Mouse (Mus musculus) Patski (cell line): Measurements from ENCODE around the gene Spindoc. TPM values are rescaled to one million over a fixed set of nuclear protein-coding genes. Genes with fewer than 3 reads are reported as not detected.

Experiments
- ATAC-seq: fragments of 100-300 bp; one replicate; pipeline ENCODE4 v1.8.0; 2021
- CTCF ChIA-PET: fragments of 350-600 bp; sonication (Branson Sonifier 250); formaldehyde crosslinking; loops from one replicate; lab custom pipeline; 2022; ENCODE audit warnings: inconsistent platforms; lab: Charles Lee
- POLR2A ChIA-PET: fragments of 350-600 bp; sonication (Branson Sonifier 250); formaldehyde crosslinking; loops from one replicate; lab custom pipeline; 2022; ENCODE audit warnings: antibody characterized with exemption, inconsistent platforms; lab: Charles Lee
- DNase-seq: peaks from one replicate; pipeline ENCODE4 v3.0.0-alpha.2; 2011; ENCODE audit warnings: low read depth, low spot score
- H3K27me3 ChIP-seq: fragments of 371-371 bp; one replicate; pipeline ENCODE4 v1.5.1; 2021
- CTCF ChIP-seq: fragments of 100-300 bp; IDR thresholded peaks from one replicate; pipeline ENCODE4 v1.5.1; 2021
- in situ Hi-C: fragments of 300-500 bp; cut with MboI; formaldehyde crosslinking; loops from 3 replicates; pipeline ENCODE4 v1.11.1; 2018; ENCODE audit warnings: low pct_unique_long_range_greater_than_20kb, mixed read lengths
- polyA plus RNA-seq: library from polyadenylated mRNA; unstranded; gene quantifications from one replicate; pipeline ENCODE4 v1.2.3, GENCODE M21; 2021

Gene Spindoc
- polyA plus RNA-seq, 1 experiment from 2014 or later = 32.7 TPM

DNA sequence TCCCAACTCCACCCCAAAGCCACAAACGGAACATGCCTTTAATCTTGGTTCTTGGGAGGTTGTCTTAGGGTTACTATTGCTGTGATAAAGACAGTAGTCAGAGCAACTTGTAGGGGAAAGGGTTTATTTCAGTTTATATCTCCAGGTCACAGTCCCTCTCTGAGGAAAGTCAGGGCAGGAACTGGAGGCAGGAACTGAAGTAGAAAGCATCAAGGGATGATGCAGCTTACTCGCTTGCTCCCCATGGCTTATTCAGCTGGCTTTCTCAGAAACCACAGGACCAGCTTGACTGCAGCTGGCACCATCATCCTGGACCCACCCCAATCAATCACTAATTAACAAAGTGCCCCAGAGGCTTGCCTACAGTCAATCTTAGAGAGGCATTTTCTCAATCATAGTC lies 69.1 kb downstream of the Spindoc start:
- TF ChIP-seq CTCF = no peak
- ATAC-seq (no peak), DNase-seq (no peak)
- in situ Hi-C loops = no loop called here
- ChIA-PET POLR2A (interaction anchor here (0.6 kb wide), 1 partner anchor 26 kb away, joined by 3 read pairs; no protein-coding TSS in a partner anchor), CTCF (no interaction called here)
- H3K27me3 ChIP-seq = no peaks in the 10 kb centered on the region

DNA sequence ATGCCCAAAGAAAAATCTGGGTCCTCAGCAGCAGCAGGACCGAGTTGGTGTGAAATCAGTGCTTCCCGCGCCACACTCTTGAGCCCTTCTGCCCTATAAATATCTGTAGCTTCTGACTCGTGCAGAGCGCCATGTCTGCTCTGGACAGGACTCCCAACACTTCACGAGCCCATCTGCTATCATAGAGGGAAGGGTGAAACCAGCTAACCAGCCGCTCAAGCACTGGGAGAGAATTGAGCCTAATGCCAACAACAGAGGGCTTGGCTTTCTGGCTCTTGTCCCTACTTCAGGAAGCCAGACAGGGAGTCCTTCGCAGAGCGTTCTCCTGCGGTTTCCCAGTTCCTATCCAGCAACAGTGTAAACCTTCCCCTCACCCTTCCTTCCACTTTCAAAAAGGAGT lies 71.5 kb downstream of the Spindoc start:
- no peak for TF ChIP-seq CTCF
- CTCF ChIA-PET = interaction anchor here (1.4 kb wide), 1 partner anchor 9 kb away, joined by 5 read pairs; no protein-coding TSS in a partner anchor
- POLR2A ChIA-PET = interaction anchor here (0.8 kb wide), 1 partner anchor 27 kb away, joined by 3 read pairs; no protein-coding TSS in a partner anchor
- H3K27me3 ChIP-seq = no peaks in the 10 kb centered on the region
- no peak for DNase-seq
- in situ Hi-C loops = no loop called here
- no peak for ATAC-seq

DNA sequence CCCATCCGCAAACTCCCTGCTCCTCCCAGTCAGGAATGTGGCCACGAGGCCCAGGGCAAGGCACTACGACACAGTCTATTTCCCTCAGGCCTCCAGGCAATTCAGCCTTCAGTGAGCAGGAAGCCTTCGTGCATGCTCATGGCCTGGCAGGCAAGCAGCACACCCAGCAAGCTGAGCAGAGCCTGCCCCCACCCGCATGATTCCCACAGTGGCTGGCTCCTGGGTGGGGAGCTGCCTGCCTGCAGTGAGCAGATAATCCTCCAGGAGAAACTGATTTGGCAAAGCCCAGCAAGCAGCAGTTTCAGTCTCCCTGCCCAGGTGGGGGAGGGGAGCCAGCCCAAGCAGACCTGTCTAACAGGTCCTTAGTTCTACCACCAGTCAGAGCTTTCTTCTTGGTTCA lies 72.1 kb downstream of the Spindoc start:
- CTCF ChIA-PET = interaction anchor here (1.4 kb wide), 1 partner anchor 9 kb away, joined by 5 read pairs; no protein-coding TSS in a partner anchor
- no peaks in the 10 kb centered on the region for H3K27me3 ChIP-seq
- peak; percentile 19 for TF ChIP-seq CTCF
- ATAC-seq (peak; percentile 95), DNase-seq (peak; percentile 84)
- POLR2A ChIA-PET = interaction anchor here (0.8 kb wide), 1 partner anchor 28 kb away, joined by 3 read pairs; no protein-coding TSS in a partner anchor
- in situ Hi-C loops = no loop called here

DNA sequence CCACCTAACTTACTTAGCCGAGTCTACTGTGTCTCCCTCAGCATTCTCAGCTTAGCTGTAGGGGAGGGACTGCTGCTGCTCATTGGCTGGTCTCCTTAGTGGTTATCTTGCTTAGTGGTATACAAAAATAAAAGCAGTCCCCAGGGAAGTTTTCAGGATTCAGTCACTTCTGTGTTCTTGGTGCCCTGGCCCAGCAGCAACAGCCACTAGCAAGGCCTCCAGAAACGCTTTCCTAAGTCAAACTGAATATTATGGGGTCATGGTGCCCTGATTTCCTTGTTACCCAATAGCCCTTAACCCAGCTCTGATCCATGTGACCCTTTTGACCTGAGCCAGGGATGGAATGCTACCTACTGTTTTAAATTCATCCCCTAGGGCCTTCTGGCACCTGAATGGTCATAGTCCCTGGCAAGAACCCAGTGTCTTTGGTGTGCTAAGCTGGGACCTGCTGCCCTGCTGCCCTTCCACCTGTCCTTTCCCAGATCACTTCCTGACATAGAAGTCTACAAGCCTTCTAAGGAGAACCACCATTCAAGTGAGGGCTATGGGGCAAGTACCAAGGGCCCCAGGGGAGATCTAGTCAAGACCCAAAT lies 73.0 kb downstream of the Spindoc start:
- no peaks in the 10 kb centered on the region for H3K27me3 ChIP-seq
- ATAC-seq (no peak), DNase-seq (no peak)
- POLR2A ChIA-PET = no interaction called here
- in situ Hi-C loops = no loop called here
- CTCF ChIA-PET = interaction anchor here (1.4 to 1.7 kb wide), 2 partner anchors 8 to 252 kb away, joined by 3 to 5 read pairs; no protein-coding TSS in a partner anchor
- no peak for TF ChIP-seq CTCF

DNA sequence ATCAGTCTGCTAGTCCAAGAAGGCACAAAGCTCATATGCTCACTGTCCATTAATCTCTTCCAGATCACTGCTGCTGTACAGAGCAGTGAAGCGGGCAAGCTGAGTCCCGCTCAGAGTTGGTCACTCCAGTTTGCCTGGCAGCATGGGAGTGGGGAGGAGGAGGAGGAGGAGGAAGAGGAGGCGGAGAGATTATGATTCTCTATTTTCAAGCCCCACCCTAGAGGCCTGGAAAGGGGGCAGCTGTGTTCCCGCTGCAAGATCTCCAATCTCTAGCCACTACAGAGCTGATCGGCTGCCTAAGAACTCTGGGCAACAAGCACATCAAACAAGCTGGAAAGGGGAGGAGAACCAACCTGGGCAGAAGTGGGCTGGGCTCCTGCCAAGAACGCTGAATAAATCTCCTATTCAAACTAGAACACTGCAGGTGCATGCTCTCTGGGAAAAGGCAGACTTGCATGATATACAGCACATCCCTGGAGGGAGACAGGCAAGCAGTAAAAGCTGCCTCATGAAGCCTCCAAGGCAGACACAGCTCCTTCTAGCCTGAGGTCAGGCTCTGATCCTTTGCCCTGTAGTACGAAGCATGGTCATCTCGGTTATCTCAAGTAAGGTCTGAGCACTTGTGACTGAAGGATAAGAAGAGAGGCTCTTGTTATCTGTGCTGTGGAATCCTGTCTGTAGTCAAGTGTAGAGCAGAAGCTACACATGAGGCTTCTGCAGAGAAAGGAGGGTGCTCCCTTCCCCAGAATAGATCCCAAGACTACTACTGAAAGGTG lies 74.6 kb downstream of the Spindoc start:
- DNase-seq (no peak), ATAC-seq (no peak)
- no peak for TF ChIP-seq CTCF
- ChIA-PET POLR2A (interaction anchor here (1.1 to 1.7 kb wide), 4 partner anchors 8 to 34 kb away, joined by 3 to 5 read pairs (median 4); partner anchors contain the start of gene Mark2), CTCF (interaction anchor here (1.0 to 1.9 kb wide), 5 partner anchors 14 to 250 kb away, joined by 3 to 4 read pairs (median 3); no protein-coding TSS in a partner anchor)
- no peaks in the 10 kb centered on the region for H3K27me3 ChIP-seq
- in situ Hi-C loops = no loop called here

DNA sequence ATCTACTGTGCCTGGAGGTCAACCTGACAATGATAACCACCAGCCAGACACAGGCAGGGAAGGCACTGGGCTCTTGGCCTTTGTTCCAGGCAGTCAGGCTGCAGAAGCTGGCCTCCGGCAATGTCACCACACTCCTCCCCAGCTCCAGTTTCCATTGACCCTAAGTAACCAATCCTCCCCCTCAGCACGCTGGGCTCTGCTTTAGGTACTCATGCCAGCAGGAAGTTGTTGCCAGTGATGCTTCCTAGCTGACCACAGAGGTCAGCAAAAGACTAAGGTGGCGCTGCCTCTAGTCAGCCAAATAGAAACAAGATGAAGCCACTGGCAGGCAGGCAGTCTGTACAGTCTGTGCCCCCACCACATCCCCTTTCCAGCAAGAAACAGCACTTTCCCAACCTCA lies 75.8 kb downstream of the Spindoc start:
- TF ChIP-seq CTCF = no peak
- ChIA-PET POLR2A (interaction anchor here (0.6 to 1.7 kb wide), 6 partner anchors 9 to 182 kb away, joined by 3 to 5 read pairs (median 4); partner anchors contain the start of gene Mark2), CTCF (interaction anchor here (0.8 to 1.8 kb wide), 4 partner anchors 9 to 27 kb away, joined by 3 to 5 read pairs (median 3); no protein-coding TSS in a partner anchor)
- DNase-seq = no peak
- H3K27me3 ChIP-seq = no peaks in the 10 kb centered on the region
- in situ Hi-C loops = no loop called here
- no peak for ATAC-seq

DNA sequence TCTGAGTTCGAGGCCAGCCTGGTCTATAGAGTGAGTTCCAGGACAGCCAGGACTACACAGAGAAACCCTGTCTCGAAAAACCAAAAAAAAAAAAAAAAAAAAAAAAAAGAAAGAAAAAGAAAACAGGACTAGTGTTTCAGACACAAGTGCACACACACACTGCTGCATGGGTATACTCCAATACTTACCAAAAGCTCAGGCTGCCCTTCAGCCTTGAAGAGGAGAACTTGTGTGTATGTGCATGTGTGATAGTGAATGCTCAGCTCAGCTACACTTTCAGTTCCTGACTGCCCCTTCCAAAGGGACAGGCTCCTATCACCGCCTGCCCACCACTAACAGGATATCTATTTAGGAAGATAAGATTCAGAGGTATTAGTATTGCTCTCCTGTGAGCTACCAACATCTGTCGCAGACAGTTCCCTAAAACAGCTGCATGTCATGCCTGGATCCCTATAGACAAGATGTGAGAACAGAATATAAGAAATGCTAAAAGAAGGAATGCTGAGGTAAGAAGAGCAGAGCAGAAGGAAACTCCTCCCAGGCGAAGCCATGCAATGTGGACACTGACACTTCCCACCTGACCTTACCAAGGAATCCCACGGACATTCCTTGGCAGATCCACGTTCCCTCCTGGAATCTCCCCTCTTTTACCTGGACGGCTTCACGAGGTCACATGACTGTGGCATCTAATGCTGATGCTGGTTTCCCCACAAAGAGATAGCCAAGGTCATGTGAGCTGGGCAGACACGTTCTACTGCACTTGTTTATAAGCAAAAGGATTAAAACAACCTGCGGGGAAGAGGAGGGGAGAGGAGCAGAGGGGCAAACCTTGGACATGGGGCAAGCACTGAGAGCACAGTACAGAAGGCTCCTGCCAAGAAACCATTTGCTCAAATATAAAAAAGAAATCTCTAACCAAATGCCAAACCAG lies 77.1 kb downstream of the Spindoc start:
- in situ Hi-C loops = no loop called here
- POLR2A ChIA-PET = interaction anchor here (1.1 kb wide), 1 partner anchor 26 kb away, joined by 4 read pairs; no protein-coding TSS in a partner anchor
- no peak for TF ChIP-seq CTCF
- CTCF ChIA-PET = interaction anchor here (1.1 to 1.8 kb wide), 4 partner anchors 13 to 113 kb away, joined by 3 to 6 read pairs (median 4); partner anchors contain the start of gene Naa40
- no peaks in the 10 kb centered on the region for H3K27me3 ChIP-seq
- DNase-seq (no peak), ATAC-seq (no peak)

DNA sequence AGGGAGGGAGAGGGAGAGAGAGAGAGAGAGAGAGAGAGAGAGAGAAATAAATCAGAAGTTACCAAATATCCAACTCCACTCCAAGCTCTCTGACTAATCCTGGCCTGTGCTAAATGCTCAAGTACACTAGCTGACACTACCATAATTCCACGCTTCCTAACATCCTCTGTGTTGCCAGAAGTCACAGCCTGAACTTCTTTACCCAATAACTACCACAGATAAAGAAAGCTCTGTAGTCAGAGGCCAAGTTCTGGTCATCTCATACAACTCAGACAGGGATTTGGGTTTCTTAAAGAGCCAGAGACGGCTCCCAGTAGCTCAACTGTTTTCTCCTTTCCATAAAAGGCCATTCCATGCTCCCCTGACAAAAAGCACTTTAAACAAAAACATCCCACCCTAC lies 78.0 kb downstream of the Spindoc start:
- TF ChIP-seq CTCF = no peak
- no peak for ATAC-seq
- POLR2A ChIA-PET = no interaction called here
- in situ Hi-C loops = no loop called here
- no peak for DNase-seq
- CTCF ChIA-PET = interaction anchor here (1.7 to 1.8 kb wide), 2 partner anchors 12 to 31 kb away, joined by 4 to 6 read pairs; no protein-coding TSS in a partner anchor
- H3K27me3 ChIP-seq = no peaks in the 10 kb centered on the region

Other genes starting within 250 kb of the Spindoc start
- 166 TPM for gene Otub1, start 176.7 kb downstream of the Spindoc start, polyA plus RNA-seq
- 1,740 TPM for gene Cox8a, start 165.4 kb downstream of the Spindoc start, polyA plus RNA-seq
- gene Naa40, start 141.8 kb downstream of the Spindoc start, polyA plus RNA-seq = 60.8 TPM
- gene Rcor2, start 115.7 kb downstream of the Spindoc start, polyA plus RNA-seq = 7.6 TPM
- gene Mark2, start 41.1 kb downstream of the Spindoc start, polyA plus RNA-seq = 76.9 TPM
- gene 2700081O15Rik, start 34.6 kb upstream of the Spindoc start, polyA plus RNA-seq = 45.1 TPM
- 309 TPM for gene Rtn3, start 100.3 kb upstream of the Spindoc start, polyA plus RNA-seq
- 84.9 TPM for gene Atl3, start 111.0 kb upstream of the Spindoc start, polyA plus RNA-seq
- gene Pla2g16, start 174.5 kb upstream of the Spindoc start, polyA plus RNA-seq = 17.8 TPM
- gene Lgals12, start 224.2 kb upstream of the Spindoc start, polyA plus RNA-seq = not detected
- gene Hrasls5, start 229.5 kb upstream of the Spindoc start, polyA plus RNA-seq = not detected